Mouse (Mus musculus) embryo, embryonic 11 days (tissue): ENCODE data around the gene Mdga2.
A peak's percentile ranks its signal among the peaks of the same experiment; 100 is the strongest.

Experiments used
- DNase-seq: peaks from one replicate; pipeline ENCODE4 v3.0.0-alpha.2; 2015

Gene Mdga2

GRCm38 (mm10) chr12:66648605-66649552, 573.5 kb downstream of the Mdga2 start:
- DNase-seq: peak; percentile 19

- no peak for DNase-seq
Measured at GRCm38 (mm10) chr12:66640408-66640807, 581.9 kb downstream of the Mdga2 start.

DNA sequence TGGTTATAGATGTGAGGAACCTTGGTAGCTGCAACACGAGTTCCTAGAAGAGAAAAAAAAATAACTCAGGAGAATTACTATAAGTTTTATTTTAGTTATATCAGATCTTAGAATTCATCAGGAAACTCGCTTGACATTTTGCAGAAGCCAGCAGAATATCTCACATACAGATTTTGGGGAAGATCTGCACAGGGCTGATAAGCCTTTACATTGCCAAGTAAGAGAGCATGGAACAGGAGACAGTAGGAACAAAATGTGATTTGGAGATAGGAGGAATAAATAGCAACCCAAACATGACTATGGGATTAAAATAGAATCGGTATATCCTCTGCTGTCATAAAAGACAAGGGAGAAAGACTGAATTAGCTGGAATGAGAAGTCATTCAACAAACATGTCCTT, 602.4 kb downstream of the Mdga2 start:
- no peak for DNase-seq

DNA sequence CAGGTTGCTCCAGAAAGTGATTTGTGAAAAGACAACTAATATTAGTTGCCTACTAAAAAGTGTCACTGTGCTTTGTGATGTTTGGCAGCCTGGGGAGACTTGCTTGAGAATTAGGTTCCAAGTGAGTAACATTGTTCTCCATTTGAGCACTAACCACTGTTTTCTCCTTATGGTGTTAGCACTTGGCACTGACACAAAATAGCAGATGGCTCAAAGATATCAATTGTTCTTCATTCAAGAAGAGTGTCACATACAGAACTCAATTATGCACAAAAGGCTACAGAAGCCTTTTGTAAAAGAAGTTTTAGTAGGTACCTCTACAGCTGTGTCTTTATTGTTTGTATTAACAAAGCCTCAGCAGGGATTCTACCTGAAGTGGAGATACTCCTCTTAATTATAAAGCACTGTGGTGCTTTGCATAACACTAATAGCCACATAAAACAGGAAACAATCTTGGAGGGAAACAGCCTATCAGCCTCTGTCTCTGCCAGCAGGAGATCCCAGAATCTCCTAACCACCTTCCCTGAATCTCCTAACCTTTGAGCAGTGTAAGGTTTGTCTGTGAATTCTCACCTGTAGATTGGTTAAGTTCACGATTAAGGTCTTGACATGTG, 630.6 kb downstream of the Mdga2 start:
- DNase-seq: no peak

DNA sequence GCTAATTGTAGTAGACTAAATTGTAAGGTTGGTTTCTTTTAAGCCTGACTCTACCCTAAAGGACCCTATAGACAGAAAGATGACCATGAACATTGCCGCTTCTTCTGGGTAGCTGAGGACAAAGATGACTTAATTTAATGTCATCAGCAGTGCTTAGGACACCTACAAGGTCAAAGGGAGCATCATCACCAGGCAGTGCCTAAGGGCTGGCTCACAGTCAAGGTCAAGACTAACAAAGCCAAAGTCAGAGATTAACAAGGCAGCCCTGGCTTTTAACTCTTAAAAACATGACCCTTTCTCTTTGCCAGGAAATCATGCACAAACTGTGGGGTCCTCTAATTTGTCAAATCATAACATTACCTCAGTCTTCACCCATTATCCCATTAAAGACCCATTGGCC, 657.0 kb downstream of the Mdga2 start:
- DNase-seq: no peak

- no peak for DNase-seq
Measured at GRCm38 (mm10) chr12:66556846-66557245, 665.5 kb downstream of the Mdga2 start.

DNA sequence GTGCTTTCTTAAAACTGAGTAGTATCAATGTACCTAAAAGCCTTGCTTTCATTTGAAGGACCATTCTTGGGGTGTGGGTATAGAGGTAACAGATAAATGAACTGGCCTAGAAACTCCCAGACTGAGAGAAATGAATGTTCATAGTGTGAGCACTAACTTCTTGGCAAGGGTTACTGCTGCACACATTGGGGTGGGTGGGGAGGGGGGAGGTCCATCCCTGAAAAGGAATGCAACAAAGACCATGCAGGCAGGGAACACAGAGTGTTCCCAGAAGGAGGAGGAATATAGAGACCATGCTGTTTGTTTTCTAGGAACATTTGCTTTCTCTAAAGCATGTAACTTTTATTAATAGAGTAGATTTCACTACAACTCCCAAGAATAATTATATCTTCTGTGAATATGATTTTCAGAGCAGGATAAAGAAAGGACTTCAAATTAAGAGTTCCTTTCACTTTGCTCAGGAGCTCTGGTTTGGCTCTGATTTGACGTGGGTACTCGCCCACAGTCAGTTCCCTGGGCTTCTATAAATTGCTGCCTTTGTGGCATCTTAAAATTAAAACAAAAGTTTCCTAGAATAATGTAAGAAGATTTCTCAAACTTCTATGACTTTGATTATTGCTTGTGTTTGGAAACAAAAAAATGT, 666.0 kb downstream of the Mdga2 start:
- no peak for DNase-seq

- peak; percentile 3 for DNase-seq
Measured at GRCm38 (mm10) chr12:66524973-66525372, 697.4 kb downstream of the Mdga2 start.

- DNase-seq: no peak
Measured at GRCm38 (mm10) chr12:66499258-66499657, 723.1 kb downstream of the Mdga2 start.

DNA sequence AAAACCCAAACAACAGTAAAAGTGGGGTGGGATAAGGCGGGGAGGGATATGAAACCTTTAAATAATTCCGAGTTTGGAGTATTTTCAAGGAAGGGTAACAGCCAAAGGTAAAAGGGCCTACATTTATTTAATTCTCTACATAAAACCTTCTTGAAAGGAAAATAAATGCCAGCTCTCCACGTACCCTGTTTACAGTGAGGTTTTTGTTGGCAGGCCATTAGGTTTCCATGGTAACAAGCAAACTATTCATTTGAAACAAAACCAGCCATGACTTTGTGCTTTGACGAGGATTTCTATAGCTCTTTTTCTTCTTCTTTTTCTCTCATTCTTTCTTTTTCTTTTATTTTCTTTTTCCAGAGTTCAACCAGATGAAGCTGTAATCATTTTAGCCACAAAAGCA, 751.5 kb downstream of the Mdga2 start:
- DNase-seq: peak; percentile 34

DNA sequence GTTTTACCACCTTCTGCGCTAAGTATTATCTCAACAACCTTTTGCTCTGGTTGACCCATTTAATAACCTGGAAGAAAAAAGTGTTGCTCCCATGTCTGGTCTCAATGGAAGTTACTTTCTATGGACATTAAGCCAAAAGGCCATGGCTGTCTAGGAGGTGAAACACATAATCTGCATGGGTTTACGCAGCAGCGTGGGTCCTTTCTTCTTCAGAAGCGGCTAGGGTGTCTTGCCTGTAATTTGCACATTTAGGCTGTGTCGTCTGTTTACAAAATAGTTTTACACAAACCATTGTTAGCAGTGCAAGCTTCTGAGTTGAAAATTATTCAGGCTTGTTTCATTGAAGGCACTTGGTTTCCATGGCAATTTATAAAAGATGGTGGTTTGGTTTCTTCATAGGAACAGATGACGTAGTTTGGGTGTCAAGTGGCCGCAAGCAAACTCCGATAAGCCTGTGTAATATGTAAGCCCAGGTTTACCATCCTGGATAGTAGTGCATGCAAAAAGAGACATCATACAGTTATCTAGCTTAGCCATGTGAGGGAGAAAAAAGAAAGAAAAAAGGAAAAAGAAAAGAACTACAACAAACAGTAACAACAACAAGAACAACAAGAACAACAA, 752.0 kb downstream of the Mdga2 start:
- DNase-seq: peak; percentile 28

DNA sequence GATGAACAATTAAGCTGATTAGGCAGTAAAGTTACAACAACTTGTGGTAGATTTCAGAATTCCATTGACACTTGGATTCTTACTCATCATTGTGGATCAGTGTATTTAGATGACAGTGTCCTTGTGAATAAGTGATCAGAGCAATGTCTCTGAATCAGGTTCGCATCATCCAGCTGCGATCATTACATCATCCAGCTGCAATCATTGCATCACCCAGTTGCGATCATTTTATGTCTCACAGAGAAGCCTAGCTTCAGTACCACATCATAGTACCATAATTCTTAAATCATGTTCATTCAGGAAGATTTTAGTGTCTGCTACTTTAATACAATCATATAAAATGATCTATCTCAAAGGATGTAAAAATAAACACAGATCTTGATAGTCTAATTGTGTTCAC, 756.8 kb downstream of the Mdga2 start:
- DNase-seq: no peak

- no peak for DNase-seq
Measured at GRCm38 (mm10) chr12:66443340-66443739, 779.0 kb downstream of the Mdga2 start.
